Mouse (Mus musculus): ENCODE measurements around the gene Bod1. TPM values are rescaled to one million over a fixed set of nuclear protein-coding genes. Genes with fewer than 3 reads are reported as not detected.

Bod1 gene
- 10 to 100 TPM; 94.2 to 95.8 TPM for total RNA-seq (2021)

DNA sequence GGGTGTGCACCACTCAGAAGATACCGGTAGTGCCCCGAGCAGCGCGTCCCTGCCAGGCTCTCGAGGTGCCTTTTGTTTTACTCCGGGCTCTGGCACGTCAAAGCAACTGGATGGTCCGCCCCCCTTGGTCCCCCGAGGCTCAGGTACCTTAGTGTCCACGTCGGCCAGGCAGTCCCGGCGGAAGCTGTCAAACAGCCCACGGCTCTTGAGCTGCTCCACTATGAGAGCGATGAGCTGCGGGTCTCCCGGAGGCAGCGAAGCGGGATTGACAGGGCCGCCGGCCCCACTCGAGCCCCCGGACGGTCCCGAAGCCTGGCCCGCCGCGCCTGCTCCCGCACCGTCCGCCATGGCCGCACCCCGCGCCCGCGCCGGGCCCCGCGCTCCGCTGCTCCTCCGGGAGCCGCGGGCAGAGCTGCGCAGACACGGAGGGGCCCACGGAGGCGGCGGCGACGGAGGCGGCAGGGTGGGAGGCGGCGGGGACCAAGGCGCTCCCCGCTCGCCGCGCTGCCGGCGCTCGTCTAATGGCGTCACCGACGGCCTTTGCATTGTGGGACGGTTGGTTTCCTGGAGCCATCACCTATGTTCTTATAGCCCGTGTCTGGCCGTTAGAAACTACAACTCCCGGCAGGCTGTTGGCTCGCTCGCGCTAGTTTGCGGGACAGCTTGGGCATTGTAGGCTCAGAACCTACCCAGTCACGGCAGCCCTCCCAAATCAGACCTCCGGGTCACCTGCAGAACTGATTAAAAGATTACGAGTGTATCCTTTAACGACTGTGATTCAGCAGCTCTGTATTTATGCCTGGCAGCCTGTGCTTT is at the start of gene Bod1:
Gene Bod1 (minus strand): TSS at position 532 of the 816 bp plus-strand sequence.
- intact Hi-C loops (cut with DNase I): loop anchor here (10.0 kb wide), 1 partner anchor 563 kb away; no protein-coding TSS in a partner anchor
- DNase-seq (ENCODE audit: low spot score in 2 of 2): peak; percentile 94 to 99

- intact Hi-C loops (cut with DNase I): no loop called here
- DNase-seq (ENCODE audit: low spot score in 2 of 2): no peak
Observed at GRCm38 (mm10) chr11:31719090-31719489, 47.4 kb upstream of the Bod1 start.

DNA sequence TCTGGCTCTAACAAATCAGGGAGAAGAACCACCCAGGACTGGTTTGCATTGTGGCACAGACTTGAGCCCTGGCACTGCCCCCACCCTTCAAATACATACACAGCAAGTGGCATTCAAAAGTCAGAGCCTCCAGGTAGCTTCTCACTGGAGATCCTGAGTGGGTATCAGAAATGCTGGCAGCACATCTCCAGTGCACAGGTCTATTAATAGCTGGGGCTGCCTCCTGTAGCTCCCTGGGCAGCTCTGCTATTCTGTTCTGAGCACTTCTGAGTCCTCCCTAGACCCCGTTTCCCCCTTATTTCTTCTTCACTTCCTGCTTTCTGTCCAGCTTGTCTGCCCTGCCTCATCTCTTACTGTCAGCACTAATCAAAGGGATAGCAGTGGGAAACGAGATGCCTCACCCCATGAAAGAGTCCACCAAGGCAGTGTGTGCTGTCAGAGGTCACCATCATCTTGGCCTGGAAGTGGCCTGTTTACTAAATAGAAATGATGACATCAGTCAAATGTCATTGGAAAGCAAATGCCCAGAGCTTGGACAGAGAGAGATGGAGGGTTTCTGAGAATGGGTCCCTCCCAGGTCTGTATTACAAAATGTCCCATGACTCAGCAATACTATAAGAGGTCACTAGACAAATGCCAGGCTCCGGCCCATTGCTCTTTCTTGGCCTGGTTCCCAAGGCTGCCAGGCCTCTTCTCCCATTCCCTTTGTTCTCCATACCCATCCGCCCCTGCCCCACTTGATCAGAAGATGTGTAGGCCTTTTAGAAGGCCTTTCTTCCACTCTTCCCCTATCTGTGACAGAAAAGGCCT is 46.4 kb upstream of the Bod1 start:
- intact Hi-C loops (cut with DNase I): no loop called here

DNA sequence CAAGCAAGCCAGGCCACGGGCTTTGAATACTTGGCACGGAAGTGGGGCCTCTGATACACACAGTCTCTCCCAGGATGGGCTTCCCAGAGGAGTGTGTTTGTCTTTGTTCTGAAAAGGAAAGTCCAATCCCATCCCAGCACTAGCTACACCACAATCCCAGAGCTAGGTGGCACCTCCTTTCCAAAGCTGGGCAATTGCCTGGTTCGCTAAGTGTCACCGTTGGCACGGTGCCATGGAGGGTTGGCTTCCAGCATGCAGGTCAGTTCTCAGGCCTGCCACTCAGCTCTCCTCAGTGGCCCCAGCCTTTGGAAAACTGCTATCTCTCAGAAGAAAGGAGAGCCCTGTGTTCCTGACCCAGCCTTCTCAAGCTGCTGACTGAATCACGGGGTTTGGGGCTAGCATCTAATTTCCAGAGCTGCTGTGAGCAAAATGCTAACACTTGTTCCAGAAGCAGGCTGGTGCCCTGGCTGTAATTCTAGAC is 42.0 kb upstream of the Bod1 start:
- intact Hi-C loops (cut with DNase I): loop anchor here (1.0 to 2.0 kb wide), 2 partner anchors 33 to 57 kb away; no protein-coding TSS in a partner anchor
- DNase-seq (ENCODE audit: low spot score in 2 of 2): peak; percentile 64 to 83

More for the DNA sequence above, 46.4 kb upstream of the Bod1 start:
- no peak for DNase-seq (ENCODE audit: low spot score in 2 of 2)

DNA sequence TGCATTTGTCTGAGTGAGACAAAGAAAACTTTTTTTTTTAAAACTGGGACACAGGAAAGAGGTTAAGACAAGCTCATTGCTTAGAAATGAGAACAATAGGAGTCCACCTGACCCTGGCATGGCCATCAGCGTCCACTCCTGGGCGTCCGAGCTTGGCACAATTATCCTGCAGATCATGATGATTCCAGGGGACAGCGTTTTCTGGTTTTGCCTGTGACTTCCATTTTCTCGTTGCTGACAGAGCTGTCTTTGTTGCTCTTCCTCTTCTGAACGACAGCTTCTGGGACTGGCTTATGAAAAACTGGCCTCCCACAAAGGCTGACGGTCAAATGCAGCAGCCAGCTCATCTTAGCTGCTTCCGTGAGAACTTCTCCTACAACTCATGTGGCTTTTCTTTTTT is 41.4 kb upstream of the Bod1 start:
- DNase-seq (ENCODE audit: low spot score in 2 of 2): peak in 1 of 2 experiments; percentile 59
- intact Hi-C loops (cut with DNase I): loop anchor here (1.0 to 2.0 kb wide), 2 partner anchors 33 to 58 kb away; no protein-coding TSS in a partner anchor

DNA sequence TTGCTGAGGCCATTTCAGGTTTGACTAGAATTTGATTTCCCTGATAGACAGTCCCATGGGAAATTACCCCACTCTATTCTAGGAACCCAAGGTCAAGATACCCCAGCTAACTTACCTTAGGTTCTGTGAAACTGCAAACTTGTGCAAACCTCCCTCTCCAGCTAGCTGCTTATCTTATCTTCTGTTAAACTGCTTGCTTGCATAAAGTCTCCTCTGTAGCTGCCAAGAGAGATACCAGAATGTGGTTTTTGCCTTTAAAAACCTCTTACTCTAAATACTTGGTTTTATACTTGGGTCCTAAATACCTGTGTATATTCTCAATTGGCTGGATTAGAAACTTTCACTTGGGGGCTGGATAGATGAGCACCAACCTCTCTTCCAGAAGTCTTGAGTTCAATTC is 36.1 kb upstream of the Bod1 start:
- intact Hi-C loops (cut with DNase I): no loop called here
- no peak for DNase-seq (ENCODE audit: low spot score in 2 of 2)

DNA sequence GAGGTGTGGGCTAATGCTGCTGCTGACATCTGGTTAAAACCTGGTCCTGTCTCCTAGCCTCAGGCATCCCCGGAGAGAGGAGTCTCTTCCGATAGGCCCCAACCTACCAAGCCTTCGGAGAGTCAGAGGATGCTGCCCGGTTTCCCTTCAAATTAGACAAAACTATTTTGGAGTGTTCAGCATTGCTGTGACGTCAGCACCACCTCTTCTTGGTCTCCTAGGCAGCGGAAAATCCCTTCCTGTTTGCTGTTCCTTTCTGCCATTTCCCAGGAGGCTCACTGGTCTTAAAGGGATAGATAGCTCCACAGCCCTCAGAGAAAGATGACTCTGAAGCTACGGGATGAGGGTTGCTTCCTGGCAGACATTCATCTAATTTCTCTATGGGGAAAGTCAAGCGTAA is 31.5 kb upstream of the Bod1 start:
- intact Hi-C loops (cut with DNase I): no loop called here

DNA sequence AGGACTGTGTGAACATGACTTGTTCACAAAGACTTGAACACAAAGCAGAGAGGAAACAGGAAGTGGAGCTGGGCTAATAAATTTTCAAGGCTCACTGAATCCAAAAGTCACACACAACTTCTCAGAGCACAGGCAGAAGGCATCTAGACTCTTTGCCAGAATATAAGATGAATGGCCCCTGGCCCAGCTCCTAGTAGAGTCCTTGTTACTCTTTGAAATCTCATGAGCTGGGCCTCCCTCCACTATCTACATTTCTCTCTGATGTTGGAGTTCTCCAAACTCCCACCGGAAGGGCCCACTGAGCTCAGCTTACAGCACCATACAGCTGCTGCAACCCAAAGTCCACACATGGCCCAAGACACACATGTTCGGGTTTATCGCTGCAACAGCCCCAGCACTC is 30.2 kb upstream of the Bod1 start:
- no peak for DNase-seq (ENCODE audit: low spot score in 2 of 2)
- intact Hi-C loops (cut with DNase I): no loop called here

More for the DNA sequence above, 31.5 kb upstream of the Bod1 start:
- DNase-seq (ENCODE audit: low spot score in 2 of 2): peak; percentile 73 to 92

GRCm38 (mm10) chr11:31699502-31699901 is 27.8 kb upstream of the Bod1 start:
- no peak for DNase-seq (ENCODE audit: low spot score in 2 of 2)
- intact Hi-C loops (cut with DNase I): no loop called here

GRCm38 (mm10) chr11:31694801-31695200 is 23.1 kb upstream of the Bod1 start:
- DNase-seq (ENCODE audit: low spot score in 2 of 2): peak; percentile 84 to 95
- intact Hi-C loops (cut with DNase I): no loop called here

DNA sequence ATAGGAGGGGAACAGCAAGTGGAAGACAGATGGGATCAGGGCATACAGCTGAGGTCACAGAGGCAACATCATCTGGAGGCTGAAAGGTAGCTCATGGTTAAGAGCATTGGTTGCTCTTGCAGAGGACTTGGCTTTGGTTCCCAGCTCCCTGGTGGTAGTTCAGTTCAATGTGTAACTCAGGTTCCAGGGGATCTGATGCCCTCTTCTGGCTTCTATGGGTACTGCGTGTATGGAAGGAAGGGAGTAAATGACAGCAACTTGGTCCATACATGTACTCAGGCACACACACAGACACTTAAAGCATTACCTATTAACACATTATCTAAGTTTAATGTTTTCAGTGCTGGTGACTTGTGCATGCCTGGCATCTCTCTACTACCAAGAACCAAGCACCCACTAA is 22.4 kb upstream of the Bod1 start:
- no peak for DNase-seq (ENCODE audit: low spot score in 2 of 2)
- intact Hi-C loops (cut with DNase I): no loop called here

GRCm38 (mm10) chr11:31693322-31693721 is 21.6 kb upstream of the Bod1 start:
- intact Hi-C loops (cut with DNase I): no loop called here
- DNase-seq (ENCODE audit: low spot score in 2 of 2): no peak

GRCm38 (mm10) chr11:31688956-31689355 is 17.3 kb upstream of the Bod1 start:
- no peak for DNase-seq (ENCODE audit: low spot score in 2 of 2)
- intact Hi-C loops (cut with DNase I): no loop called here

DNA sequence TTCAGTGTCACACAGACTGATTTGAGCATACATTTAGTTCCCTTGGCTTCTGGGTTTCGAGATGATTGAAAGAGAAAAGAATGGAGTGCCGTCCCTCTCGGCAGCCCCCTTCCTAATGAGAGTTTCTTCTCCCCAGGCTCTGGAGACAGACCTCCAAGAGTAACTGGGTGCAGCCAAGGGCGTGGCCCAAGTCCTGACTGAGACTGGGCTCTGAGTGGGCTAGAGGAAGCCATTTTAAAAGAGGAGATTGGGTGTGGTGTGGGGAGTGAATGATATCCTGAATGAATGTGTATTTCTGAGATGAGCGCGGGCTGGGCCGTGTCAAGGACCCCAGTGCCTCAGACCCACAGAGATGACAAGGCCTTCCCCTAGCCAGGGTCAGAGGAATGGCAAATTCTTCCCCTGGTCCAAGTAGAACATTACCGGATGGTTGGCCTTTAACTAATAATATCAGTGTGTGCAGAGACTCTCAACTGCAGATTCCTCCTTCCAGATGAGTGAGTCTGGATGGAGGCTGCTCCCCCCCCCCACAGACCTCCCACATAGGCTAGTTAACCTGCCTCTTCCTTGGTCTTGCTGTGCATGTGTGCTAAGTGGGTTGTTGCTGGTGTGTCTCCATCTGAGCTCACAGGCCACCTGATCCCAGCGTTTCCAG is 13.4 kb upstream of the Bod1 start:
- DNase-seq (ENCODE audit: low spot score in 2 of 2): no peak
- intact Hi-C loops (cut with DNase I): loop anchor here (2.0 kb wide), 2 partner anchors 60 to 68 kb away; no protein-coding TSS in a partner anchor

- intact Hi-C loops (cut with DNase I): loop anchor here (2.0 kb wide), 2 partner anchors 61 to 69 kb away; no protein-coding TSS in a partner anchor
- peak; percentile 51 to 95 for DNase-seq (ENCODE audit: low spot score in 2 of 2)
Observed at GRCm38 (mm10) chr11:31684126-31684525, 12.4 kb upstream of the Bod1 start.

- peak in 1 of 2 experiments; percentile 51 for DNase-seq (ENCODE audit: low spot score in 2 of 2)
- intact Hi-C loops (cut with DNase I): loop anchor here (1.0 to 10.0 kb wide), 4 partner anchors 33 to 555 kb away; no protein-coding TSS in a partner anchor
Observed at GRCm38 (mm10) chr11:31679840-31680381, 8.2 kb upstream of the Bod1 start.

DNA sequence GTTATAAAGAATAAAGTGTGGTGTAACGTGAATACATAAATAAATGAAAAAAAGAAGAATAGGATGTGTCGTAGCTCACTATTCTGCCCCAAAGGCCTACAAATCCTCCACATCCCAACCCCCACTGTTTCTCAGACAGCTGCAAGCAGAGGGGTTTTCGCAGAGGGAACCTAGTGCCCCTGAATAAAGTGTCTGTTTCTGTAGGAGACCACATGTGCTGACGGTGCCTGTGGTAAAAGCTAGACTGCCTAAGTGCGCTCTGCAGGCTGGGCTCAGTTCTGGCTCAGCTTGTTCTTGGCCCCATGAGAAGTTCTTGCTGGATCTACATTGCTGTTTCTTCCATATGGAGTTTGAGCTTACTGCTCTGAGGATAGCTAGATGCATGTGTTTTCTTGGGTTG is 5.6 kb upstream of the Bod1 start:
- intact Hi-C loops (cut with DNase I): loop anchor here (5.0 to 10.0 kb wide), 2 partner anchors 485 to 557 kb away; no protein-coding TSS in a partner anchor
- no peak for DNase-seq (ENCODE audit: low spot score in 2 of 2)

GRCm38 (mm10) chr11:31676661-31677252 is 5.1 kb upstream of the Bod1 start:
- intact Hi-C loops (cut with DNase I): loop anchor here (1.0 to 10.0 kb wide), 3 partner anchors 272 to 558 kb away; no protein-coding TSS in a partner anchor
- no peak for DNase-seq (ENCODE audit: low spot score in 2 of 2)

- intact Hi-C loops (cut with DNase I): loop anchor here (5.0 to 10.0 kb wide), 2 partner anchors 487 to 559 kb away; no protein-coding TSS in a partner anchor
- DNase-seq (ENCODE audit: low spot score in 2 of 2): peak; percentile 73 to 80
Observed at GRCm38 (mm10) chr11:31675430-31675829, 3.7 kb upstream of the Bod1 start.
